ENCODE assay signal across 19 mouse cellular contexts in the genomic region with DNA sequence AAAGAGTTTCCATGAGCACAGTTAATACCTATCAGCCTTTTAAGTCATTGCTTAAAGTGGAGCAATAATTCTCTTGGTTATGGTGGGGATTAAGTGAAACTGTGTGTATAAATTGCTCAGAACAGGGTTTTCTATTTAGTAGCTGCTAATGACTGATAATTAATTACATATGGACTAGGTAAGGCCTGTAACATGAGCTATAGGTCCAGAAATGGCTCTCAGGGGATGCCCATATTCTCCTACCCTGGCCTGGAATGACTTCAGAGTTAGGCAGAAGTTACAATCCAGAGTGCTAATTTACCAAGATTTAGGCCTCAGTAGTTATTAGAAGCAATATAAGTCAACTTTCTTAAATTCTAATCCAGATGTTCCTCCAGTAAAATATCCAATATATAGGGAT.
"Had no signal": no experiment of that assay in that cellular context is flagged by ENCODE, and none has a peak within 500 bp of the region (broad histone marks: within the 10 kb centered on the region; RNA-seq: fewer than 3 reads in every experiment).

No protein-coding gene starts in this region.

- H3K9ac ChIP-seq: lung, embryonic 14.5 days; midbrain, embryonic 12.5 days; neural tube, embryonic 13.5 days; neural tube, embryonic 15.5 days had no signal

- H3K27ac ChIP-seq: midbrain, embryonic 10.5 days; midbrain, embryonic 12.5 days; neural tube, embryonic 13.5 days; neural tube, embryonic 15.5 days had no signal

- H3K27me3 ChIP-seq: midbrain, embryonic 12.5 days; neural tube, embryonic 15.5 days had no signal

- H3K4me3 ChIP-seq: midbrain, embryonic 10.5 days; midbrain, embryonic 12.5 days; myocyte; neural tube, embryonic 13.5 days; neural tube, embryonic 15.5 days had no signal

- ATAC-seq: midbrain, embryonic 16.5 days had no signal

- H3K9me3 ChIP-seq: midbrain, embryonic 10.5 days; midbrain, embryonic 12.5 days; neural tube, embryonic 13.5 days; neural tube, embryonic 15.5 days had no signal

- H3K36me3 ChIP-seq: midbrain, embryonic 10.5 days; midbrain, embryonic 12.5 days; neural tube, embryonic 13.5 days; neural tube, embryonic 15.5 days had no signal

- H3K4me2 ChIP-seq: lung, embryonic 14.5 days; midbrain, embryonic 12.5 days; neural tube, embryonic 13.5 days; neural tube, embryonic 15.5 days had no signal

- DNase-seq: lung, adult 18-20 months; lung, embryonic 14.5 days; lung, postnatal 10 days; lung, postnatal 4 days; midbrain, embryonic 14.5 days; retina, postnatal 1 day; right cerebral cortex, adult 18-20 months; right cerebral cortex, postnatal 25 days; right cerebral cortex, postnatal 4 days; spleen, adult 18-20 months; thymus, adult 18-20 months; thymus, postnatal 14 days; thymus, postnatal 36 days had no signal

- H3K4me1 ChIP-seq: midbrain, embryonic 10.5 days; midbrain, embryonic 12.5 days; neural tube, embryonic 15.5 days had no signal
